Mouse (Mus musculus) brain, embryonic 14.5 days (tissue): ENCODE results near the gene Mrc1. TPM values are rescaled to one million over a fixed set of nuclear protein-coding genes. Genes with fewer than 3 reads are reported as not detected.
A peak's percentile ranks its signal among the peaks of the same experiment; 100 is the strongest.

ENCODE experiments used
- DNase-seq: peaks from one replicate; pipeline ENCODE4 v3.0.0-alpha.2; 2011; ENCODE audit warnings: low read depth
- CTCF ChIP-seq: fragments of 200-500 bp; IDR thresholded peaks from 2 replicates; pipeline ENCODE4 v1.5.1; 2012; ENCODE audit warnings: inconsistent platforms, mild to moderate bottlenecking, moderate library complexity, borderline replicate concordance; ENCODE audit not compliant: insufficient read depth, insufficient read length; ENCODE audit errors: extremely low read depth
- POLR2A ChIP-seq: fragments of 200-500 bp; IDR thresholded peaks from 2 replicates; pipeline ENCODE4 v1.6.1; 2012; ENCODE audit warnings: mild to moderate bottlenecking, inconsistent platforms, borderline replicate concordance; ENCODE audit not compliant: poor library complexity, insufficient read depth, insufficient read length, severe bottlenecking; ENCODE audit errors: extremely low read depth
- polyA plus RNA-seq: library from polyadenylated mRNA; depleted of rRNA; stranded (reverse); fragments of >200 nt; gene quantifications from 2 replicates; pipeline ENCODE4 v1.2.3, GENCODE M21; 2012

The Mrc1 gene
- polyA plus RNA-seq, 1 experiment: 5.1 TPM

DNA sequence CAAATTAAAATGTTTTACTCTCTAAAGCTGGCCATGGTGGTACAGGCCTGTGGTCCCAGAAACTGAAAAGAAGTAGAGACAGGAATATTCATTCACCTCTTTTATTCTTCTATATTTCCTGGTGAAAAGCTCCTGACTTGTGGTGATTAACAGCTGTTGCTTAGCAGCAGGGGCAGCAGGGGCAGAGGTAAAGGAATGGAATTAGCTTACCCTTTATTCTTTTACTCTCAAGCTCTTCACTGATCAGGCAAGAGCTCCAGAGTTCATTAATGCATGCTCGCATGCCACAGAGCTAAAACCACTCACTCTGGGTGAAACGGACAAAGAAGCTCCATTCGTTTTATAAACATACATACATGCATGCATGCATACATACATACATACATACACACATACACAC lies 14.4 kb upstream of the Mrc1 start:
- TF ChIP-seq CTCF (no peak), POLR2A (no peak)
- DNase-seq: peak; percentile 60

DNA sequence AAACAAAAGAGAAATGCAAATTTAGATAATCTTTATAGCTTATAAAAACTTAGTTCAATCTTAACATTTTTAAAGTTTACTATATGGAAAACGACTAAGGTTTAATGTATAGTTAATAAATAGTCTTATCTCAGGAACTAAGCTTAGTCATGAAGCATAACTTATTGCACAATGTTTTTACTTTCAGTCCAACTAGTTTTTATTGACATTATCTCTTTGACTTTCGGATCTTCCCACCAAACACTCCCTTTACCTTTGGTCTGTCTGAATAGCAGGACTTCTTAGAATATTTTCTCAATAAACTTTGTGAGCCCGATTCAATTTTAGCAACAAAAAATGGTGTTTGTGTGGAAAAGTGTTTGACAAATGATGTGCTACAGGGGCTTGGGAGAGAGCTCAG lies 12.5 kb upstream of the Mrc1 start:
- TF ChIP-seq CTCF (no peak), POLR2A (no peak)
- no peak for DNase-seq

DNA sequence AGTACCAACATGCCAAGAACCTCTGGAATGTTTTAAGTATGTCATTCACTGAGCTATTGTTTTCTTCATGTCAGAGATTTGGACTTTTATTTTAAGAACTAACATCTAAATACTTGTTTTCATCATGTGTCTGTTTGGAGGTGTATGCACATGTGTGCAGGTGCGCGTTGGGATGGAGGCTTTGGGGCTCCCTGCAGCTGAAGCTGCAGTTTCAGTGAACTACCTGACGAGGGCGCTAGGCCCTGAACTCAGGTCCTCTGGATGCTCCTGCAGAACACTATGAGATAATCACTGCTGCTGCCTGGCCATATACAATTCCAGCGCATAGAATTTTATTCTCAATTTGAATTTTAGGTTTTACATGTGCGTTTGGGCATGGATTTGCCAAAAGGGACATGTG lies 11.1 kb upstream of the Mrc1 start:
- no peak for TF ChIP-seq POLR2A
- no peak for TF ChIP-seq CTCF
- DNase-seq: no peak

DNA sequence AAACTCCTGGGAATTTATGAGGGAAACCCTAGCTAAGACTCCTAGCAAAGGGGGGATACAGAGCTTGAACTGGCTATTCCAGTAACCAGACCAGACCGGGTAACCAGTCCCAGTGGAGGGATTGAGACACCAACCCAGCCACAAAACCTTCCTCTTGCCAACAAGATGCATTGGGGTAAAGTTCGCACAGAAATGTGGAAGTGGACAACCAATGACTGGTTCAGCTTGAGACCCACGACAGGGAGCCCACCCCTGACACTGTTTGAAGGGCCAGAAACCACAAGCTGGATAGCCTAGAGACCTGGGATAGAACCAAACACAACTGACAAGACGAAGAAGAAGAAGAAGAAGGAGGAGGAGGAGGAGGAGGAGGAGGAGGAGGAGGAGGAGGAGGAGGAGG lies 4.8 kb upstream of the Mrc1 start:
- TF ChIP-seq CTCF (no peak), POLR2A (no peak)
- no peak for DNase-seq

DNA sequence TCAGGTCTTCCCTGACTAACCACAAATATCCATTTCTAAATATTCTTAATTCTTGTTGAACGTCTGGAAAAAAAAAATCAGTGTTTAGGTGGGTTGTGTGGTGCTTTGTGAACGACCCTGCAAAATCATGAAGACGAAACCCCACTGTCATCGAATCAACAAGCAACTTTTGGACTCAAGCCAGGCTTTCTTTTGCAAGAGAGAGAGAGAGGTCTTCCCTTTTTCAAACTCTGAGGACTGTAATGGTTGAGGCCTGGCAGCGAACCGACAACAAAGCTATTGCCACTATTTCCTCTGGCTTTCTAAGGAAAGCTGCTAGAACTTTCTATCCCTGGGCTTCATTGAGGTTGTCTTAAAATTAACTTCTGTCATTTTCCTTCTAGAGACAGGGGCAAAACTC lies 697 bp upstream of the Mrc1 start:
- no peak for TF ChIP-seq POLR2A
- no peak for TF ChIP-seq CTCF
- DNase-seq: peak; percentile 9

DNA sequence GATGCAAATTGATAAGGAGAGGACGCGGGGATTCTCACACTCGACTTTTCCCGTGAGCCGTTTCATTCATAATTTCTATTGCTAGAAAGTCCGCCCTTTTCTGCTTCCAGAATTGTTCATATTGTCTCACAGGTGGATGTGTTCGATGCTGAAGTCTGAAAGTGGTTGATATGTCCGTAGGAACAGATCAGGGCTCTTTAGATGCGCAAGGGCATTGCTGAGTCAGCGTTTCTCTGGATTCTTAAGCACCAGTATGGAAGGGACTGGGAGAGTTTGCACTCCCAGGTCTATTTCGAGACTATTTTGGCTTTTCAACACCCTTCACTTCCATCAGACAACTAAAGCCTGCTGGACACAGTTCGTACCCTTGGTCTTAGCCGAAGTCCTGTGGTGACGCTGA lies 787 bp downstream of the Mrc1 start:
- TF ChIP-seq CTCF (no peak), POLR2A (no peak)
- DNase-seq: no peak

DNA sequence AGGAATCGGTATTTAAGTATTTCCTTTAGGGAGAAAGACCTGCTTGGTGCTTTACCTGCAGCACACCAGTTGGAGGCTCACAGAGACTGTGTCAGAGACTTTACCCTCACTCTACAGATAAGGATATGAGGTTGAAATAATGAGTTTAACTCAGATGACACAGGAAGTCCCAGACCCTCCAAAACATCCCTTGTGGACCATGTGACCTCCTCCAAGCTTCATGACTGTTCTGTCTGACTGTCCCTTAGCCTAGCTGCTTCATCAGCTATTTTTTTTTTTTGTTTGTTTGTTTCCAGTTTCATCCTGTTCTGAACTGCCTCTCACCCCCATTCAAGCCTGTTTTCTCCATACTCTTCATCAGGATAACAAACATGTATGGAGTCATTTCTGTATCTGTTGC lies 3.7 kb downstream of the Mrc1 start:
- DNase-seq: no peak
- TF ChIP-seq POLR2A: no peak
- TF ChIP-seq CTCF: no peak

DNA sequence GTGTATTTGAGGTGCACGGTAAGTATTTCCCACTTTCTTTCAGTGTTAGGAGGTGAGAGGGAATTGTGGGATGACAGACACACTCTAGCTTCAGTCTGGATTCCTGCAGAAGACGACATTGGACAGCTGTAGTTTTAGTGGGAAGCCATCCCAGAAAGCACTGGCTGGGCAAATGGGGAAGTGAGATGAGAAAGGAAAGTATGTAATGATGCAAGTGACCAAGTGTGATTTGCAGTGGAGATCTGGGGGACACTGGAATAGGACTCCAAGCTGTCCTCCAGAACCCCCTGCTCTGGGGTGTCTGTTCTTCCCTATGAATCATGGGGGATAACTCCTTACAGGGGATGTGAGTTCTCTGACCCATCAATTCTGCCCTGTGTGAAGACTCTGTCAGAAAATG lies 4.8 kb downstream of the Mrc1 start:
- no peak for TF ChIP-seq POLR2A
- TF ChIP-seq CTCF: no peak
- DNase-seq: no peak

DNA sequence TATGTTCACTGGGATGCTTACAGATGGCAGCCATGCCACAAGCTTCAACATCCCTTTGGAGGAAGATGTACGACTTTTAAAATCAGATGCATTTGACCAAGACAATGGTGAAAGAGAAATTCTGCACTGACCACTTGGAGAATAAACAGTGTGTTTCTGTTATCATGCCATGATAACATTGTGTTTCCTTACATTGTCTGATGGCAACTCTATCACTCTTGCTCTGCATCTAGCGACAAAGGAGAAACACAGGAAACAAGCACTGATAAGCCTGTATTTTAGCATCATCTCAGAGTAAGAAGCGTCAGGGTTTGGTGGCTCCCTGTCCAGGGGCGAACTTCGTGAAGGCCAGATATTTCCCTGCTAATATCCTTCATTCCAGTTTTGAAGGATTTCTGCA lies 6.1 kb downstream of the Mrc1 start:
- TF ChIP-seq POLR2A: no peak
- TF ChIP-seq CTCF: no peak
- no peak for DNase-seq

DNA sequence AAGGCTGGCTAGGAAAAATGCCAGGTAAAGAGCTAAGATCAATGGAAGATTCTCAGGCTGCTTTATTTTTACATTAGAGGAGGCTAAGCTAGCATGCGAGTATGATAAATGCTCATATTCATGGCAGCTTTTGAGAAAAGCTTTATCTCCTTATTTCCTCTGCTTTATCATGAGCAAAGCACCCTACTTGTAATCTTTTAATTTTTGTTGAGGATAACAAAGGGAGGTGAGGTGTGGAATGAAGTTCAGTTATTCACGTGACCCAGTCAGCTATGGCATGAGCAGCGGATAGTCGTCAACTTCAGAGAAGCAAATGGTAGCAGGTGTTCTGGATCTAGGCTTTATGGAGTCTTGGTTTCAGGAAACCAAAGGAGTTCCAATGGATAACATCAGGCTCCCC lies 7.7 kb downstream of the Mrc1 start:
- TF ChIP-seq CTCF (no peak), POLR2A (no peak)
- no peak for DNase-seq

DNA sequence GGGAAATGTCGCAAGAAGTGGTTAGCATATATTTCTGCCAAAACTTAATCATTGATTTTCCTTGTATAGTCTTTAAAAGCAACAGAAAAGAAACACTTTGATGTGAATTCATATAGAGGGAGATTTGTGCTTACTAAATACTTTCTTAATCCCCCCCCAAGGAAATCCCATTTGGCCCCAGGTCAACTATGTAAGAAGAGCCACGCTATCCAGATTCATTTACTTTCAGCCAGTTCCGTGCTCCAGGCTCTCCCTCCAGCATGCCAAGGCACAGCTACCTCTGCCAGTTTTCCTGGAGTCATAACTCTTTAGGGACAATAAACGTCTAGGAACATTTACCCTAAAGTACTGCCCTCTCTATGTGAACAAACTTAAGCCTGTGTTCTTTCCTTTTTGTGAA lies 8.5 kb downstream of the Mrc1 start:
- no peak for TF ChIP-seq POLR2A
- no peak for TF ChIP-seq CTCF
- peak; percentile 25 for DNase-seq

DNA sequence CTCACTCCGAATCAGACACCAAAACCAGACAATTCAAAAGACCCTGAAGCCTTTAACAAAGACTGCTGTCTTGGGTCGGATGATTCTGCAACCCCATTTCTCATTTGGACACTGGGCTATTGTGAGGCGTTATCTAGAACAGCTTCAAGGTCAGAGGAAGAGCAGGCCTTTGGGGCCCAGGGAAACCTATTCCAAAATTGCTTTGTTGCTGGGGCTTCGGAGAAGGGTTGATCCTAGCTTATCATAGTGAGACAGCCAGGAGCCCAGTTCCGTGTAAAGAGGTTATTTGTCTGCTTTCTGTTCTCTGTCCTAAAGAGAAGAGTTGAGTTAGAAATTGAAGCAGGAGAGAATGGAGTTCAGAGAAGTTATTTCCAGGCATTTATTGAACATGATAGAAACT lies 10.0 kb downstream of the Mrc1 start:
- TF ChIP-seq CTCF: no peak
- no peak for TF ChIP-seq POLR2A
- no peak for DNase-seq

DNA sequence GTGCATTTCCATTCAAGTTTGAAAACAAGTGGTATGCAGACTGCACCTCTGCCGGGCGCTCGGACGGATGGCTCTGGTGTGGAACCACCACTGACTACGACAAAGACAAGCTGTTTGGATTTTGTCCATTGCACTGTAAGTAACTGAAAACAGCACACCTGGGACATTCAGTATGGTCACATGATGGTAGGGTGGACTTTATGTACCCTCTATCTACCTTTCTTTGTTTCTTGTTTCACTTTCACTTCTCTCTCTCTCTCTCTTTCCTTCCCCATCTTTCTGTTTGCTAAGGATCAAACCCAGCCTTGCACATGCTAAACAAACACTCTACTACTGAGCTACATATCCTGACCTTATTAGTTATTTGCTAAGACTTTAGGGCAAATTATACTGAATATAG lies 15.0 kb downstream of the Mrc1 start:
- TF ChIP-seq CTCF (no peak), POLR2A (no peak)
- DNase-seq: no peak
